Mouse (Mus musculus): ENCODE results near the gene Olfr1454. TPM values are rescaled to one million over a fixed set of nuclear protein-coding genes. Genes with fewer than 3 reads are reported as not detected.

Olfr1454 gene
- polyA plus RNA-seq (2016; fragmentation: Nextera tagmentation; extraction: Ambion mirVana) = not detected in 2 replicates

DNA sequence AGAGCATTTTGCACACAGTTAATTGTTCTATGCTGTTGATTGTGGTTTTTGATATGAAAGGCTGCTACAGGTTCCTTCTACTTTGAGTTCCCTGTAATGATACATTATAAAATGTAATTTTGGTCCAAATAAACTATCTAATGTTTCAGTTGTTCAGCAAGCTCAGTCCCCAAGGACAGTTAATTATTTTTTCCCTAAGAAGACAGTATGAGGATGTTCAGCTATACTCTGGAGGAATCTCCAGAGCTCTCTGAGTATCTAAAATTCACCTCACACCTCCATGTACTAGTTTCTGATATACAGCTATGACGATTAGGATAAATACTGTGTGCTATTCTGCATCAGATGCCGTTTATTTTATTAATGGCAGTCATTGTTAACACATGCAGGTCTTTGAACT lies at the start of gene Olfr1454:
Gene Olfr1454, plus strand, starts transcription at position 301 of the 400 bp plus-strand sequence.
- Histone ChIP-seq H3K4me1 (no peaks in the 10 kb centered on the region), H3K9ac (no peak within 1 kb of the TSS), H3K4me2 (no peak within 1 kb of the TSS), H3K27me3 (replicated peaks) (no peaks in the 10 kb centered on the region), H3K4me3 (no peak within 1 kb of the TSS), H3K27ac (no peak within 1 kb of the TSS), H3K36me3 (no peaks in the 10 kb centered on the region), H3K9me3 (replicated peaks) (no peaks in the 10 kb centered on the region)
- WGBS (ENCODE audit: insufficient replicate concordance) = 41% methylated on average over 2 of the region's 2 CpGs
- no peak for ATAC-seq

DNA sequence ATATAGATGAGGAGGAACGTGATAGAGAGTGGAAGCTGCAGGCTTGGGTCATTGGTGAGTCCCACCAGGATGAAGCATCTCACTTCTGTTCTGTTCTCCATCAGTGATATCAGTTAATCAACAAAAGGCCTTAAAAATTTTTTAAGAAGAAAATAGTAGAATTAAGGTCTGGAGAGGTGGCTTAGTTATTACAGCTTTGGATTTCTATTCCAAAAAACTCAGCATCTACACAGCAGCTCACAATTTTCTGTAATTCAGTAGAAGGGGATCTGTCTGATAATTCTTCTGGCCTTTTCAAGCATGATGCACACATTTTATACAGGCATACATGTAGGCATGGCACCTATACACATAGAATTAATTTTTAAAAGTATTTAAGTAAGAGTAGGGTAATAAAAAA lies 32.2 kb upstream of the Olfr1454 start, which contains the start of gene Olfr1453:
Gene Olfr1453, minus strand, starts transcription at position 101 of the 400 bp plus-strand sequence.
- Histone ChIP-seq H3K4me2 (no peak within 1 kb of the TSS), H3K27ac (no peak within 1 kb of the TSS), H3K9me3 (replicated peaks) (no peaks in the 10 kb centered on the region), H3K27me3 (replicated peaks) (no peaks in the 10 kb centered on the region), H3K9ac (no peak within 1 kb of the TSS), H3K4me3 (no peak within 1 kb of the TSS), H3K36me3 (no peaks in the 10 kb centered on the region), H3K4me1 (no peaks in the 10 kb centered on the region)
- WGBS (ENCODE audit: insufficient replicate concordance) = 24% methylated on average over 1 of the region's 1 CpGs
- ATAC-seq = no peak

DNA sequence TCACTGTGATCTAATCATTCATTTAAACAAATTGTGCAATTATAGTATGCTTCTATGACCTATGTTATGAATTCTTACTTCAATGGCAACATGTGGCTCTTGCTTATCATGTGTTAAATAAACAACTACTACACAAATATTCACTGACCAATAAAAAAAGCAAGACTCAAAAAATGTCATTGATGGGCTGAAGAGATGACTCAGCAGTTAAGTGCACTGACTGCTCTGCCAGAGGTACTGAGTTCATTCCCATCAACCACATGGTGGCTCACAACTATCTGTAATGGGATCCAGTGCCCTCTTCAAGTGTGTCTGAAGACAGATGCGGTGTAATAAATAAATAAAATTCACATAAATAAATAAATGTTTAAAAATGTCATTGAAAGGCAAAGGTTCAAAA lies 33.5 kb downstream of the Olfr1454 start:
- H3K9me3 ChIP-seq (replicated peaks) = no peaks in the 10 kb centered on the region; the same call in 1 of the 2 replicates
- 62% methylated on average over 1 of the region's 1 CpGs for WGBS (ENCODE audit: insufficient replicate concordance)
- ATAC-seq = no peak
- H3K36me3 ChIP-seq = no peaks in the 10 kb centered on the region
- H3K4me3 ChIP-seq = no peak overlapping the region
- no peak overlapping the region for H3K9ac ChIP-seq
- H3K4me2 ChIP-seq = no peak overlapping the region
- H3K4me1 ChIP-seq = no peaks in the 10 kb centered on the region
- no peak overlapping the region for H3K27ac ChIP-seq
- H3K27me3 ChIP-seq (replicated peaks) = no peaks in the 10 kb centered on the region

DNA sequence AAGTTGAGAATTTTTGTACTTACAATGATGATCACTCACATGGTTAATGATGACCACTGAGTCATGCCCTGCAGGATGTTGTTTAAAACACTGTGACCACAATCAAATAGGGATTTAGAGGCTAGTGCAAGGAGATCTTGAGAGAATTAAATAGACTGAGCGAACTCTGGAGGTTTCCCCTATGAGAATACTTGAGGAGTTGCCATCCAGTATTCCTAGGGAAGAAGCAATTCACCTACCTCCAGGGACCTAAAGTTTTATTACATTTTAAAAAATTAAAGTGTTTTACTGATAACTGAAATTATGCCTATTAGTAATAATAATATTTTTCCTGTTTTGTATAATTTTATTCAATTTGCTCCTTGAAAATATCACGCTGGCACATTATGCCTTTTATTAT lies 37.4 kb downstream of the Olfr1454 start, which contains the start of gene Olfr1457:
Gene Olfr1457, minus strand, starts transcription at position 101 of the 400 bp plus-strand sequence.
- Histone ChIP-seq H3K4me3 (no peak within 1 kb of the TSS), H3K4me2 (no peak within 1 kb of the TSS), H3K4me1 (no peaks in the 10 kb centered on the region), H3K9me3 (replicated peaks) (0 out of 2 replicates have a peak, but pooled peaks cover 3% of the 10 kb centered on the region), H3K27me3 (replicated peaks) (no peaks in the 10 kb centered on the region), H3K9ac (no peak within 1 kb of the TSS), H3K27ac (no peak within 1 kb of the TSS), H3K36me3 (no peaks in the 10 kb centered on the region)
- 59% methylated on average over 2 of the region's 2 CpGs for WGBS (ENCODE audit: insufficient replicate concordance)
- no peak for ATAC-seq

DNA sequence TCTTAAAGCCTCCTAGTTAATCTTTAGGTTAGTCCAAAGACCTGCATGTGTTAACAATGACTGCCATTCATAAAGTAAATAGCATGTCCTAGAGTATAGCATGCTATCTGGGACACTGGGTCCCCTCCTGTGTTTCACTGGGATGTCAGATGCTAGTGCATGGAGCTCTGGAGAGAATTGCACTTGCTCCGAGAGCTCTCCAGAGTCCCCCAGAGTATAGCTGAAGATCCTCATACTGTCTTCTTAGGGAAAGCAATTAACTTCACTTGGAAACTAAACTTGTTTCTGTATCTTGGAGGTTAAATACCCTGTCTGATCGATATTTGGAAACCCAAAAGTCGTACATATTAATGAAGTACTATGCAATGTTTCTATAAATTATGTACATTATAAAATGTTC lies 46.3 kb downstream of the Olfr1454 start, which contains the start of gene Olfr1458:
Gene Olfr1458, minus strand, starts transcription at position 101 of the 400 bp plus-strand sequence.
- no peak within 1 kb of the TSS for H3K4me3 ChIP-seq
- no peaks in the 10 kb centered on the region for H3K9me3 ChIP-seq (replicated peaks)
- H3K36me3 ChIP-seq = no peaks in the 10 kb centered on the region
- no peak for ATAC-seq
- no peak within 1 kb of the TSS for H3K4me2 ChIP-seq
- WGBS (ENCODE audit: insufficient replicate concordance) = 58% methylated on average over 3 of the region's 3 CpGs
- H3K9ac ChIP-seq = no peak within 1 kb of the TSS
- H3K4me1 ChIP-seq = no peaks in the 10 kb centered on the region
- H3K27me3 ChIP-seq (replicated peaks) = no peaks in the 10 kb centered on the region
- no peak within 1 kb of the TSS for H3K27ac ChIP-seq

Other genes with a start within 250 kb of the Olfr1454 start
- gene Gm5244, start 213.9 kb upstream of the Olfr1454 start, polyA plus RNA-seq (2016; fragmentation: Nextera tagmentation; extraction: Ambion mirVana) = not detected in 2 replicates
- not detected in 2 replicates for gene Olfr1444, start 203.3 kb upstream of the Olfr1454 start, polyA plus RNA-seq (2016; fragmentation: Nextera tagmentation; extraction: Ambion mirVana)
- gene Olfr1445, start 176.8 kb upstream of the Olfr1454 start, polyA plus RNA-seq (2016; fragmentation: Nextera tagmentation; extraction: Ambion mirVana) = not detected in 2 replicates
- not detected in 2 replicates for gene Olfr1446, start 167.1 kb upstream of the Olfr1454 start, polyA plus RNA-seq (2016; fragmentation: Nextera tagmentation; extraction: Ambion mirVana)
- gene Olfr1447, start 156.9 kb upstream of the Olfr1454 start, polyA plus RNA-seq (2016; fragmentation: Nextera tagmentation; extraction: Ambion mirVana) = not detected in 2 replicates
- gene Olfr1448, start 136.2 kb upstream of the Olfr1454 start, polyA plus RNA-seq (2016; fragmentation: Nextera tagmentation; extraction: Ambion mirVana) = not detected in 2 replicates
- gene Olfr1449, start 129.8 kb upstream of the Olfr1454 start, polyA plus RNA-seq (2016; fragmentation: Nextera tagmentation; extraction: Ambion mirVana) = not detected in 2 replicates
- not detected in 2 replicates for gene Olfr1450, start 110.4 kb upstream of the Olfr1454 start, polyA plus RNA-seq (2016; fragmentation: Nextera tagmentation; extraction: Ambion mirVana)
- gene Olfr1451, start 65.6 kb upstream of the Olfr1454 start, polyA plus RNA-seq (2016; fragmentation: Nextera tagmentation; extraction: Ambion mirVana) = not detected in 2 replicates
- not detected in 2 replicates for gene Olfr1453, start 32.3 kb upstream of the Olfr1454 start, polyA plus RNA-seq (2016; fragmentation: Nextera tagmentation; extraction: Ambion mirVana)
- gene Olfr1457, start 37.3 kb downstream of the Olfr1454 start, polyA plus RNA-seq (2016; fragmentation: Nextera tagmentation; extraction: Ambion mirVana) = not detected in 2 replicates
- not detected in 2 replicates for gene Olfr1458, start 46.2 kb downstream of the Olfr1454 start, polyA plus RNA-seq (2016; fragmentation: Nextera tagmentation; extraction: Ambion mirVana)
- not detected in 2 replicates for gene Olfr1459, start 88.9 kb downstream of the Olfr1454 start, polyA plus RNA-seq (2016; fragmentation: Nextera tagmentation; extraction: Ambion mirVana)
- not detected in 2 replicates for gene Olfr1461, start 102.4 kb downstream of the Olfr1454 start, polyA plus RNA-seq (2016; fragmentation: Nextera tagmentation; extraction: Ambion mirVana)
- gene Olfr1462, start 125.1 kb downstream of the Olfr1454 start, polyA plus RNA-seq (2016; fragmentation: Nextera tagmentation; extraction: Ambion mirVana) = not detected in 2 replicates
- gene Olfr1463, start 170.7 kb downstream of the Olfr1454 start, polyA plus RNA-seq (2016; fragmentation: Nextera tagmentation; extraction: Ambion mirVana) = not detected in 2 replicates

Data from liver, embryonic 12.5 days (tissue).